Mouse (Mus musculus) kidney, postnatal 0 days (tissue): ENCODE measurements around the gene Sept9. TPM values are rescaled to one million over a fixed set of nuclear protein-coding genes. Genes with fewer than 3 reads are reported as not detected.
A peak's percentile ranks its signal among the peaks of the same experiment; 100 is the strongest.

Source experiments
- ATAC-seq: fragments of 200-750 bp; cut with Nextera tagmentation; replicated peaks from 2 replicates; pipeline ENCODE4 v1.8.0; 2017; ENCODE audit warnings: low read depth, moderate number of reproducible peaks, moderate TSS enrichment, moderate library complexity; ENCODE audit not compliant: low FRiP score
- DNase-seq: peaks from one replicate; pipeline ENCODE4 v3.0.0-alpha.2; 2016; ENCODE audit warnings: low spot score
- H3K27ac ChIP-seq: fragments of 300-500 bp; sonication (generic); 2 replicates; pipeline ENCODE4 v1.5.1; 2014; ENCODE audit warnings: mild to moderate bottlenecking
- H3K27me3 ChIP-seq: fragments of 300-500 bp; sonication (generic); 2 replicates; pipeline ENCODE4 v1.6.1; 2014; ENCODE audit warnings: low read length, mixed read lengths; ENCODE audit not compliant: insufficient read depth
- H3K36me3 ChIP-seq: fragments of 300-500 bp; sonication (generic); 2 replicates; pipeline ENCODE4 v1.6.1; 2014; ENCODE audit warnings: low read length, mixed read lengths; ENCODE audit not compliant: insufficient read depth
- H3K4me1 ChIP-seq: fragments of 300-500 bp; sonication (generic); replicated peaks from 2 replicates; pipeline ENCODE4 v1.6.1; 2014; ENCODE audit warnings: antibody characterized with exemption, low read length, mixed read lengths; ENCODE audit not compliant: insufficient read depth
- H3K4me2 ChIP-seq: fragments of 300-500 bp; sonication (generic); 2 replicates; pipeline ENCODE4 v1.6.1; 2014; ENCODE audit warnings: mild to moderate bottlenecking, low read length, moderate library complexity, mixed read lengths
- H3K4me3 ChIP-seq: fragments of 300-500 bp; sonication (generic); replicated peaks from 2 replicates; pipeline ENCODE4 v1.5.1; 2014; ENCODE audit warnings: low read depth, low read length
- H3K9ac ChIP-seq: fragments of 300-500 bp; sonication (generic); 2 replicates; pipeline ENCODE4 v1.6.1; 2014; ENCODE audit warnings: low read depth, low read length
- H3K9me3 ChIP-seq: fragments of 300-500 bp; sonication (generic); replicated peaks from 2 replicates; pipeline ENCODE4 v1.6.1; 2016; ENCODE audit warnings: low read length, inconsistent platforms, mixed read lengths
- CTCF ChIP-seq: IDR thresholded peaks from 2 replicates; pipeline ENCODE4 v1.5.1; 2016; ENCODE audit warnings: antibody characterized with exemption, low read depth, mild to moderate bottlenecking, moderate library complexity
- WGBS: fragments of 180-500 bp; shearing (Covaris S2); extraction: QIAGEN DNeasy Blood & Tissue Kit; methylation state at CpG from one replicate; pipeline ENCODE4 v1.1.7; 2014; 5-methylcytosine and 5-hydroxymethylcytosine counted together
- polyA plus RNA-seq: library from polyadenylated mRNA; unstranded; fragments of >200 nt; fragmentation: Nextera tagmentation; extraction: Ambion mirVana; gene quantifications from 2 replicates; pipeline ENCODE4 v1.2.1, GENCODE M21; 2015

Gene Sept9
- polyA plus RNA-seq, 1 experiment from 2014 or later = 71.2 TPM

DNA sequence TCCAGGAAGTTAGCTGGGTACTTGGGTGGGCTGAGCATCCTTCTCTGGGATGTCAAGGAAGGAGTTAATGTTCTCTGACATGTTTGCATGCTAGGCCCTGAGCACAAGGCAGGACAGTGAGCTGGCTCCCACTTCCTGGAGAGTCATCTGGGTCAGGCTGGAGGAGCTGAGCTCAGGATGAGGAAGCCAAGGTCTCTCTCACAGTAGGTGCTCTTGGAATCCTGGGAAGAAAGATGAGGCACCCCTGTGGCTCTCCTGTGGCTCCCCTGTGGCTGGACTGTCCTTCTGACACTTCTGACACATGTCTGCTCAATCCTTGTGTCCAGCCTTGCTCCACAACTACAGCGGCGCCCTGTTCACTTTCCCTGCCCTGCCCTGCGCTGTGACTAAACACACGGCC, 52.3 kb downstream of the Sept9 start:
- no peak overlapping the region for H3K9ac ChIP-seq
- DNase-seq (no peak), ATAC-seq (no peak)
- no peak overlapping the region for H3K4me3 ChIP-seq
- H3K4me2 ChIP-seq = no peak overlapping the region
- no peak overlapping the region for H3K27ac ChIP-seq
- TF ChIP-seq CTCF = no peak
- peaks cover 37% of the 10 kb centered on the region for H3K4me1 ChIP-seq
- H3K27me3 ChIP-seq = no peaks in the 10 kb centered on the region
- 76% methylated on average over 4 of the region's 4 CpGs for WGBS
- H3K9me3 ChIP-seq = no peaks in the 10 kb centered on the region
- no peaks in the 10 kb centered on the region for H3K36me3 ChIP-seq

DNA sequence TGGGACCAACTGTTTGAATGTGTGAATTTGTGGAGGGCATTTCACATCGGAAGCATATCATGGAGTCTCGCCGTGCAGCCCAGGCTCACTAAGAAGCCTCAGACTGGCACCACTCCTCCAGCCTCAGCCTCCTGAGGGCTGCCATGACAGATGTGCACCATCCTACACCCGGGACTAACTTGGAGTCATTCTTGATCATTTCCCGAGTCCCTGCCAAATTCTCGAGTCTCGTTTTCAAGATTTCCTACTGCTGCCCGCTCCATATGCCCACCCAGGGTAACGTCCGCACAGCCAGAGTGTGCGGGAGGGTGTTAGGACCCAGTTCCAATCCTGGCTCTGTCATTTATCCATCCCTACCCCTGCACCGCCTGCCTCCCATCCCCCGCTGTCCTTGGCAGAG, 53.4 kb downstream of the Sept9 start:
- Histone ChIP-seq H3K9me3 (no peaks in the 10 kb centered on the region), H3K27ac (no peak overlapping the region), H3K4me2 (no peak overlapping the region), H3K27me3 (no peaks in the 10 kb centered on the region), H3K36me3 (no peaks in the 10 kb centered on the region), H3K4me3 (no peak overlapping the region), H3K9ac (no peak overlapping the region), H3K4me1 (peaks cover 33% of the 10 kb centered on the region)
- no peak for ATAC-seq
- TF ChIP-seq CTCF = no peak
- 83% methylated on average over 13 of the region's 13 CpGs for WGBS
- no peak for DNase-seq

DNA sequence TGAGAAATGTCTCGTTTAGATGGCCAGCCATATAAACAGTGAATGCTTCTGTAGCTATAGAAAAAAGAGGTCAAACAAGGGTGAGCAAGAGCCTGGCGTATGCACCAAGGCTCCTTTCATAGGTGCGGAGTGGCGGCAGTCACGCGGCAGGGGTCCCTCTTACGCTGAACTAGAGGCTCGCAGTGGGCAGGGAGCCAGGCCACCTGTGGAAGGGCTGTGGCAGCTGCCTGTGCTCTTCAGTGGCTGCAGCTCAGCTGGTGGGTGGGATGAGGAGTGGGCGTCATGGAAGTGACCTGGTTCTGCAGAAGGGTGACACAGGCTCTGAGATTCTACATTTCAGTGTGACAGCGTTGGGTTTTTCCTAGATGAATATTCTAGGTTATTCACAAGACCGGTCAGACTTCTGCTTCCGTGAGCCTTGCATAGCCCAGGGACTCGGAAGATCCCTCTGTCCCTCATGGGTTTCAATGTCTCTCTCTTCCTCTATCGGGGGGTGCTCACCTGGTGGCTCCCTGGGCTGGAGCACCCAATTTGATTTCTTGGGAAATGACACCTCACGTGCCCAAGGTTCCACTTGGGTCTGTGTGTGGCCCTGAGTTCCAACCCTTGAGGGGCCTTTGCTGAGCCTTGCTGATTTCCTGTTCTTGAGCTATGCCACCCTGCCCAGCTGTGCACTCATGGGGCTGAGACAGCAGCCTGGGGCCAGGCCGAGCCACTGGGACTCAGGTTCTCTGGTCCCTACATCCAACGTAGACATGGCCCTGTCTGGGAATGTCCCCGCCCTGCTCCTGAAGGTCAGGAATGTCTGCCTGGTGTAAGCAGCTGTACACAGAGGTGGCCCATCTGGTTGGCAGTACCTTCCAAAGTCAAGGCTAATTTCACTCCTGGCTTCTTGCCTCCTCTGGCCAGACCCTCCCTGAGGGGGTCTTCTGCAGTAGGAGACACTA, 55.0 kb downstream of the Sept9 start:
- Histone ChIP-seq H3K4me3 (no peak overlapping the region), H3K36me3 (no peaks in the 10 kb centered on the region), H3K4me1 (peaks cover 23% of the 10 kb centered on the region), H3K9ac (no peak overlapping the region), H3K4me2 (no peak overlapping the region), H3K27ac (peak overlapping the region; percentile 19; the same call in 1 of the 2 replicates), H3K27me3 (no peaks in the 10 kb centered on the region), H3K9me3 (no peaks in the 10 kb centered on the region)
- ATAC-seq = no peak; the same call in 1 of the 2 replicates
- peak; percentile 49 for DNase-seq
- TF ChIP-seq CTCF = no peak; the same call in 1 of the 2 replicates
- 56% methylated on average over 18 of the region's 18 CpGs for WGBS

DNA sequence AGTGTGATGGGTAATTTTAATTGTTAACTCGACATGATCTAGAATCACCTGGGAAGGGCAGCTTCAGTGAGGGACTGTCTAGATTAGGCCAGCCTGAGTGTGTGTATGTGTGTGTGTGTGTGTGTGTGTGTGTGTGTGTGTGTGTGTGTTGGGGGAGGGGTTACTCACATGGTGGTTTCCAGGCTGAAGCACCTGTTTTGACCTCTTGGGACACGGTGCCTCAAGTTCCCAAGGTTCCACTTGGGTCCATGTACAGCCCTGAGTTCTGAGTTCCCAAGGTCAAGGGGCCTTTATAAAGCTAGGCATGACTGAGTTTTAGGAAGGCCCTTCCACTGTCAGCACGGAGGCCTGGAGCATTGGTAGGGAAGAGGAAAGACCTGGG, 55.6 kb downstream of the Sept9 start:
- no peaks in the 10 kb centered on the region for H3K36me3 ChIP-seq
- 77% methylated on average over 3 of the region's 3 CpGs for WGBS
- H3K4me1 ChIP-seq = peaks cover 20% of the 10 kb centered on the region; the same call in 1 of the 2 replicates

DNA sequence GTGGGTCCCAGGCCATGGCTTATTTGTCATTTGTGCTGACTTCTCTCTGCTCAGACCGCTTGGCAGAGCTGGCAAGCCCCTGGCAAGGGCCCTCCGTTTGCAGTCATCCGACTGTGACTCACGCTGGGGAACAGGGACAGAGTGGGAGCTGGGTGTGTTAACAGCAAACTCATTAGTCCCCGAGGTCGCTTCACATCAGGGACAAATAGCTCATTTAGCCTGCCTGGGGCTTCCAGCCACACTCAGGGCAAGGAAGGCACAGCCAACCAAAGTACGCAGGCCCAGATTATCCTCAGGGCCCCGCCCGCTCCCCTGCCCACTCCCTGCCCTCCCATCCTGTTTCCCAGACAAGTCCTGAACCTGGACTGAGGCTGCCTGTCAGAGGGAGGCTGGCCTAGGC, 56.6 kb downstream of the Sept9 start:
- Histone ChIP-seq H3K27ac (peak overlapping the region; percentile 36; the same call in 1 of the 2 replicates), H3K4me1 (peaks cover 20% of the 10 kb centered on the region; the same call in 1 of the 2 replicates)

More for the DNA sequence above, 55.6 kb downstream of the Sept9 start:
- DNase-seq = no peak
- Histone ChIP-seq H3K9ac (no peak overlapping the region), H3K9me3 (no peaks in the 10 kb centered on the region), H3K4me2 (no peak overlapping the region), H3K4me3 (no peak overlapping the region), H3K27me3 (no peaks in the 10 kb centered on the region), H3K27ac (0 out of 2 replicates have a peak overlapping the region, but pooled peaks have one; percentile 42)
- no peak for TF ChIP-seq CTCF
- no peak; the same call in 1 of the 2 replicates for ATAC-seq

DNA sequence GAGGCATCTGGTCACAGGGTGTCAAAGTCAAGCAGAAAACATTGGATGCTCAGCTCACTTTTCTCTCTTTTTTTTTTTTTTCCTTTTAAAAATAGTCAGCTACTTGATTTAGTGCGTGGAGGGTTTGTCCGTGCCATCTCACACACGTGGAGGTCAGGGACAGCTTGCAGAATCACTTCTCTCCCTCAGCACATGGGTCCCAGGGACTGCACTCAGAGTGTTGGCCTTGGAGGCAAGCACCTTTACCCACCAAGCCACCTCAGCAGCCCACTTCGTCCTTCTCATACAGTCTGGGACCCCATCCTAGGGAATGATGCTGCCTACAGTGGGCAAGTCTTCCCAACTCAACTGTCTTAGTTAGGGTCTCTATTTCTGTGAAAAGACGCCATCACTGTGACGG, 57.4 kb downstream of the Sept9 start:
- DNase-seq (no peak), ATAC-seq (no peak)
- Histone ChIP-seq H3K9me3 (no peaks in the 10 kb centered on the region), H3K4me2 (no peak overlapping the region), H3K9ac (no peak overlapping the region), H3K27ac (no peak overlapping the region), H3K27me3 (no peaks in the 10 kb centered on the region), H3K4me1 (peaks cover 20% of the 10 kb centered on the region; the same call in 1 of the 2 replicates), H3K36me3 (no peaks in the 10 kb centered on the region), H3K4me3 (no peak overlapping the region)
- 93% methylated on average over 6 of the region's 6 CpGs for WGBS
- no peak for TF ChIP-seq CTCF

More for the DNA sequence above, 56.6 kb downstream of the Sept9 start:
- ATAC-seq = peak; percentile 41; the same call in 1 of the 2 replicates
- TF ChIP-seq CTCF = no peak
- WGBS = 41% methylated on average over 9 of the region's 9 CpGs
- no peak overlapping the region for H3K4me3 ChIP-seq
- no peaks in the 10 kb centered on the region for H3K36me3 ChIP-seq
- no peaks in the 10 kb centered on the region for H3K27me3 ChIP-seq
- H3K9ac ChIP-seq = no peak overlapping the region
- no peaks in the 10 kb centered on the region for H3K9me3 ChIP-seq
- DNase-seq = no peak
- no peak overlapping the region for H3K4me2 ChIP-seq
